Mouse (Mus musculus) cerebellum, adult 11 months (tissue): ENCODE results near the gene Emp2.
A peak's percentile ranks its signal among the peaks of the same experiment; 100 is the strongest.
"Not testable (repeated sequence)": the region's sequence is repeated elsewhere in the genome, so short reads cannot be mapped to it uniquely, and the experiment has no call there.

Experiments
- DNase-seq: peaks from one replicate; pipeline ENCODE4 v3.0.0; 2022

Emp2 gene

DNA sequence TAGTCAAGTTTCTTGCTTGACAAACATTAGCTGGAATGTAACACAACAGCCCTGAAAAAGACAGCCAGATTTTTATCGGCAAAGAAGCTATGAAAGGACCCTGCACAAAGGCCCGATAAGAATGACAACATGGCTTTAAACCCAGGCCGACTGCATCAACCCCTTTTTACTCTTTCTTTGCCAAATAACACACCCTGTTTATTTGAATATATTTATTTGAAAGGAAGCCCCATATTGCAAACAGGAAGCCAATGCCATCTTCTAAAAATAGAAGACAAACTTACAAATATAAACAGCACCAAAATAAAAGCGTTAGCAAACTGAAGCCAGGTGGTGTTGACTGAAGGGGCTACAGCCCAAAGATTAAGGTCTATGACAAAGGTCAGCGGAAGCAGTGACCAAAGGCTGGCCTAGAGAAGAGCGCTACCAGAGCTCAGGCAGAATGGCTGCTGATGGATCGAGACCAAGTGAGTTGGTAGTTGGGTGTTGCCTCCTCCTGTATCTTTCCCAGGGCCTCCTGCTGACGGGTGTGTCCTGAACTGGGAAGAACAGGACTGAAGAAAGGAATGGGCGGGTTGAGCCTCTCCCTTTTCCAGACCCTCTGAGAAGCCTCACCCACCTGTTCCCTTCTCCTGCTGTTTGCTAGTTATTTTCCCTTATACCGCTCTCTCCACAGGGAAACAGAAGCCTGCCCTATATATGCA, 2.9 kb upstream of the Emp2 start:
- no peak for DNase-seq

DNA sequence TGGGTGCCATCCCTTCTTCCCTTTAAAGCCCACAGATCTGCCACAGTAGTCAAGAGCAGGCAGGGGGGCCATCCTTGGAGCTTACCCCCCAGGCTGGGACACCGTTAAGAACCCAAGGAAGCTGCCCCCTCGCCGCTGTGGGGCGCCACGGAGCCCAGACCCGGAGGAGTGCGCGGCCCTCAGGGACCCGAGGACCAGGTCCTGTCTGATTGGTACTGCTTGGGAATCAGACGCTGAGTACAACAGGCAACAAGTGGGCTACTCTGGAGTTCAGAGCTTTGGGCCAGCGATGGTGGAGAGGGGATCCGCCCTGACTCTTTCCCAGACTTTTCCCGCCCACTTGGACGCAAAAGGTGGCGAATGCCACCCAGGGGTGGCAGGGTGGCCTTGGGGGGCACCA, 542 bp downstream of the Emp2 start:
- DNase-seq = no peak

DNA sequence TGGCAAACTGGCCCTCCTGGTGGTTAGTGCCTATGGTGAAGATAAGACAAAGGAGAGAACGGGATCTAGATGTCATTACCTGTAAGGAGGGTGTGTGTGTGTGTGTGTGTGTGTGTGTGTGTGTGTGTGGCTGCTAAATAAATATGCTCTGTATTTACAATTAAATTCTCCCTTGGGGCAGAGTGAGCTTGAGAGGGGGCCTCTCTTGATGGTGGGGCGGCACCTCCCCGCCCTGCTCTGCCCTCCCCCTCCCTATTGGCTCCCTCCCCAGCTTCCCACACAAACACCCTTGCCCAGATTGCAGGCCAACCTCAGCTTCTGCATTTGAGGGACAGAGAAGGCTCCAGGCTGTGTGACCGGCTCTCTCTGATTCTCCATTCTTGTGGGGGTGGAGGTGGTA, 1.8 kb downstream of the Emp2 start:
- DNase-seq = no peak

DNA sequence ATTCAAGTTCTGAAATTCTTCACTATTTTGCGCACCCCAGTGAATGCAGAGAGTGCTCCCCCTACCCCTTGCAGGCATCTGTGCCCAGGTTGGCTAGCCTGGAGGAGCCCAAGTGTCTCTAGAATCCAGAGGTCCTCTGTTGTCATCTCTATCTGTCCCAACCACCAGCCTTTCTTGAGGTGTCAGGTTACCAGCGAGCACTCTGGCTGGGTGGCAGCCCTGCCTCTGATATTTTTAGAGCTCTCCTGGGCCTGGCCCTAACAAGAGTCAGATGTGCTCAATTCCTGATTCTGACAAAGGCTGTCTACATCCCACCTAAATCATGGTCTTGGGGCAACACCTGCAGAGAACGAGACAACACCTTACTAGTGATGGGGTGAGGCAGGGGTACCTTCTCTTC, 2.7 kb downstream of the Emp2 start:
- no peak for DNase-seq

DNA sequence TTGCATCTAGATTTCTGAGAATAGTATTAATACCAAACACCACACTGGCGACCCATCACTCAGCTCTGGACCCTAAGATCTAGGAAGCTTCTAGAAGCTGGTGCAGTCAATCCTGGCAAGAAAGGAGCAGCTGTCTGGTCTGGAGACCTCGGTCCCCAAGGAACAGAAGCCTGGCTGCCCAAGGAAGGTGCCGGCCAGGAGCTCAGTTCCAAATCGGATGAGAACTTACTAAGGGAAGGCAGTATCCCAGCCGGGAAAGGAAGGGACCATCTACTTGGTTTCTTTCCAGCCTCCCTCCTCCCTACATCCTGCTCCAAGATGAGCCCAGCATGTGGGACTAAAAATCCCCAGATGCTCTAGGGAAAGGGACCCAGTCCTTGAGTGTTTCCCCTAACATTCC, 3.3 kb downstream of the Emp2 start:
- no peak for DNase-seq

DNA sequence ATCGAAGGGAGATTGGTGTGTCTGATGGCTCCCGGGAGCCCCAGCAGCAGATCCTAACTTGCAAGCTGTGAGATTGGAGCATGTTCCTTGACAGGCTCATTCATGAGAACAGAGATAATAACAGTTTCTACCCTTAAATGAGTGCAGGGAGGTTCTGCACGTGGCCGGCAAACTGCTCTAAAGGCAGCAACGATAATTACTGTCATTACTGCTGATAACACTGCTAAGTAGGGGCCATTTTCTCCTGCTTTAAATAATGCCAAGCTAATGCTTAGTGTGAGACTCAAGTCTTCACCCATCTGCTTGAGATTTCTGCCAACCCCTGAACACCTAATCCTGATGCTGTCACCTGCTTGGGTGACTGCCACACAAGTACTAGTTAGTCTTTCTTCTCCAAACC, 6.4 kb downstream of the Emp2 start:
- DNase-seq = no peak

DNA sequence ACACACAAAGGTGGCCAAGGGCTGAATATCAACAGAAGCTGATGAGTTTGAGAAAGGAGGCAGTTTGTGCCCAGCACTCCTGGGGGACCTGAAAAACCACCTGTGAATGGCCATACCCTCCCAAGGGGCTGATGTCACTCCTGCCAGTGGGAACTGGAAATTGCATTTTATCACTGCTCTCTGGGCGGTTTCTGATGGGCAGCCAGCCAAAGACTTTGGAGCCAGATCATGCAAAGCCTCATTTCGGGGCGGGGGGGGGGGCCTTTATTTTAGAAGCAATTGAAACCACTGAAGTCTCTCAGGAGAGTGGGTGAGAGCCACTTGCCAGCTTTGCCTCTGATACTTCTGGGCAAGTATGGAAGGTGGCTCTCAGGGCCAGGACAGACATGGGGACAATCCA, 7.7 kb downstream of the Emp2 start:
- no peak for DNase-seq

DNA sequence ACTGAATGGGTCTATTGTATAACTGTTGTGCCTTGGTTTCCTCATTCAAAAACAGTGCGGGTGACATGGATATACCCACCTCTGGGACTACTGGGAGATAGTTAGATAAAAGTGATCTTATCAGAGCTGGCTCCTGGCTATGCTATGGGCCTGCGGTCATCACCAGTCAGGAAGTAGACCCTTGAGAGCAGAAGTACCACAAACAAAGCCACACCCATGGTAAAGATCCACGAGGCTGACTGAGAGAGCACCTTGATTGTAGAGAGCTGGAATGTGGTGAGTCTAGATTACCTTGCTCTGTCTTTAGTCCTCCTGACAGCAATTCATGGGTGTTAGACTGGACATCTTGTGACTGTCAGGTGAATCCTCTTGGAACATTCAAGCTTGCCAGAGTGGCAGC, 12.4 kb downstream of the Emp2 start:
- no peak for DNase-seq

DNA sequence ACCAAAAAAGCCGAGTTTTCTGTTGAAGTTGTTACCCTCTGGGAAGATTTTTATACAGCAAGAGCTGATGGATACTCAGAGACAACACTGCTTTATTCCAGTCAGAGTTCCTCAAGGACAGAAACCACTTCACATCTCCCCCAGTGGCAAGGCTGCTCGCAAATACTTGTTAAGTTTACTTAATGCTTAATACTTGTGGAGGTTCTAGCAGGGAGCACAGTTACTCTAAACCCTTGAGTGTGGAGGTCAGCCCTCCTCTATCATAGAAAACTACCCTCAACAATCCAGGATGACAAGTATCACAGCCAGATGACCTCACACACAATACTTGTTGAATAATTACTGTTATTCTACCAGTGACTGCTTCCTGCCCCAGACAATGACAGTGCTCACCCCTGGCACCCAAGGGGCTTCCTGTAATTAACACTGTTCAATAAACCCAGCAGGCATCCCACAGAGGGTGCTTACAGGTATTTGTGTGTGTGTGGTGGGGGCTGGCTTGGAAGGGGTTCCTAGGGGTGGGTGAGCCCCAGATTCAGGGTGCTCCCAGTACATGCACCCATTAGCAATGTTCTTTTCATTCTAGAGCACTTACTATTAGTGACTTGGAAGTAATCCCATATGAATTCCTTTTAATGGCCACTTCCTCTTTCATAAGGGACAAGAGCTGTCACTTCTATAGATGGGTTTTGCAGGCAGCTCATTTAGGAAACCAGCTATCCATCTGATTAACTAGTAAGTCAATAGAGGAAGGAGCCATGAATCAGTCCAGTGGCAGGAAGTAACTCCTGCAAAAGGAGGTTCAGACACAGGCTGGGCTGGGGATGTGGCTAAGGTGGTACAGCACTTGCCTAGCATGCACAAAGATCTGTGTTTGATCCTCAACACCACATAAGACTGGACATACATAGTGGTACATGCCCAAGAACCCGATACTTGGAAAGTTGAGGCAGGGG, 13.3 kb downstream of the Emp2 start:
- DNase-seq = no peak

DNA sequence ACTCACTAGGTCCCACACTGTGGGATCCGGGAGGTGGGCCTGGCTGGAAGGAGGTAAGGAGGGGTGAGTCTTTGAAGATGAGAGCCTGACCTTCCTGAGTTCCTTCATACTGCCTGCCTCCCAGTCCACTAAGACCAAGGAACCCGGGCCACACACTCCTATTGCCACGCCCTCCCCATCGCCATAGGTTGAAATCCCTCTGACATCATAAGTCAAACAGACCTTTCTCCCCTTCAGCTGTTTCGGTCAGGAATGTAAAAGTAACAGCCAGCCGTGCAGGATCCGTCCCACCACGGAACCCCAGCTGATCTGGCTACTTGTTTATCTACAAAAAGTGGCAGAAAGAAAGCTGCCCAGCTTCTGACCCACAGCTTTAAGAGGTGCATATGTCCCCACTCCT, 14.1 kb downstream of the Emp2 start:
- no peak for DNase-seq

DNA sequence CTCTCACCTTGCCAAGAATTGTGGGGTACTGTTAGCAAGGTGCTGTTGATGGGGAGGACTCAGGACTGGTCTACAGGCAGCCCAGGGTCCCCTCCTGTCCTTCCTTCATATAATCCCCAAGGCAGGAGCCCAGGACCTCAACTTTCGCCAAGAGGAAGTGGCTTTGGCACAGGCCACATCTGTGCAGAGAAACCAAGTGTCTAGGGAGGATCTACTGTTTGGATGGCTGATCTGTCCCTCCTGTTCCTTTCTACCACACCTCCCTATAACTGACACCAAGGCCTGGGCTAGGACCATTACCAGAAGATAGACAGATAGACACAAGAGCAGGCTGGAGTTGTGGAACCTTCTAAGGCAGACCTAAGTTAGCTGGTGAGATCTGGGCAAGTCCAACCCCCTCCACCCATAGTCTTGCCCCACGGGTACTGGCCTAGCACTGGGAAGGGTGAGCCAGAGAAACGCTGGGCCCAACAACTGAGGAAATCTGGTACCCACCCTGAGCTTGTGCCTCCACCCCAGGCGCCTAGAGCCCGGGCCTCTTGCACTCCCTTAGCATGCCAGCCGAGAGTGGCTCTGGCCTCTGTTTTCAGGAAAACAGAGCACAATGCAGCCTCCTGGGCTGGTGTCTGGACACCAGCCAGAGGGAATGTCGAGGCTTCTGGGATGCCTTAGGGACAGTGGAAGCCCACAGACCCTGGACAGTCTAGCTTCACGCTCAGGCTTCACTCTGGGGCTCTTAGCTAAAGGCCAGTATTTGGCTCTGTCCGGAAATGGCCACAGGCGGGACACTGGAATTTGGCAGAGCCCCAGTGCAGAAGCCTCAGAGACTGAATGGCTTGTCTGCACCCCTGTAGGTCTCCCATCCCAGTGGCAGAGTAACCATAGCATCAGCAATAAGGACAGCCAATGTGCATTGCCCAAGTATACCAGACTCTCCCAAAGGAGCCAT, 15.8 kb downstream of the Emp2 start:
- no peak for DNase-seq

DNA sequence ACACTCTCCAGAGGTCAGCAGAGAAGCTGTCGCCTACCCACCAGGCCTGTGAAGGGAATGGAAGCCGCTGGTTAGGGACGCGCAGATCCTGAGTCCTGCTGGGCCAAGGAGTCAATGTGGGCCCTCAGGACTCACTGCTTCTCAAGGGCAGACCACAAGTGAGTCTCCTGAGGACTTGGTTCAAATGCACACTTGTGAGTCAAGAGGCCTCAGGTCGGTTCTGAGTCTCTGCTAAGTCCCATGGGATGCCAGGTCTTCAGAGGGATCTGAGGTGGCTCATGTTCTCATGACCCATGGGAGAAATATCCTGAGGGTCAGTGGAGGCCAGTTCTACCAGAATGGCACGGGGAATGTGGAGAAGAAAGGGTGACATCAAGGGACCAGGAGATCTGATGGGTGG, 25.7 kb downstream of the Emp2 start:
- DNase-seq = no peak

DNA sequence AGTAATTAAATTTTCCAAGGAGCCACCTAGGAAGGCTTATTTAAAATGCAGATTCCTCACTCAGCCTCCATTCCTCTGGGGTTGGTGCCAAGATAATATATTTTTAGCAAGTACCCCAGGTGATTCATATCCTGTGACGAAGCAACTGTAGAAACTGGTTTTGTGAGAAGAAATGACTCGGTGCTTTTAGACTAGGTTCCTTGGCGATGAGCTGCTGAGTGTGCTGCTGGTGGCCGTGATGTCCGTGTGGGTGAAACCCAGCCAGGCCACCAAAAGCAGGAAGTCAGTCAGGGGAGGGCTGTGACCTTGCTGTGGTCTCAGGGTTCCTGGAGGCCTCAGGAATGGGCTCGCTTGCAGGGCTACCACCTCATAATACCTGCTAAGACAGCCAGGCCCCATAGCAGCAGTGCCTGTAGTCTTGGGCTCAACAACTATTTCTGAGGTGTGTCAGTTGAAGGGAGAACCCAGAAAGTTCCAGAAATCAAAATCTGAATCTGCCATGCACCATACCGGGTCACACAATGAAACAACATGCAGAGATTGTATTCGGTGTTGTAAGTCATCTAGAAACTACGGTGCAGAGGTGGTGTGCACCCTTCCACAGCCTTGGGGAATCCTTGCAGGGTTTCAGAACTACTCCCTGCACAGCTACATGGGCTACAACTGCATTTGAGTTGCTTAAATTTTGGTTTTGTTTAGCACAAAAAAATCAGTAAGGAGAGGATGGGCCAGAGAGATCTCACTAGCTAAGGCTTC, 27.1 kb downstream of the Emp2 start:
- no peak for DNase-seq

DNA sequence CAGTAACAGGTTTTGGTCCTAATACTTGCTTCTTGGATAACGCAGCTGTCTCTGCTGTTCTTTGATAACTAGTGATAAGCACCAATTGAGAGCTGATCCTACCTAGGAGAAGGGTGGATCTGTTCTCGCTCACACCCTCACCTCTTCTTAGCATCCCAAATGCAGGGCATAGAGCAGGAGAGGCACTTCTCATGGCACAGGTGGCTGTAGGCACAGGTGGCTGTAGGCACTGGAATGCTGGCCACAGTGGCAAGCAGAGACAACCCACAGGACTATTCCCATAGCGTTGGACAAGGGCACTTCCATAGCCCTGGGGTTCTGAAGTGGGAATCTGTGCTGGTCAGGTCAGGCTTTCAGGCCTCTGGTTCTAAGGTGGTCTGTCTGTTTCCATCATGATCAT, 31.9 kb downstream of the Emp2 start:
- no peak for DNase-seq

DNA sequence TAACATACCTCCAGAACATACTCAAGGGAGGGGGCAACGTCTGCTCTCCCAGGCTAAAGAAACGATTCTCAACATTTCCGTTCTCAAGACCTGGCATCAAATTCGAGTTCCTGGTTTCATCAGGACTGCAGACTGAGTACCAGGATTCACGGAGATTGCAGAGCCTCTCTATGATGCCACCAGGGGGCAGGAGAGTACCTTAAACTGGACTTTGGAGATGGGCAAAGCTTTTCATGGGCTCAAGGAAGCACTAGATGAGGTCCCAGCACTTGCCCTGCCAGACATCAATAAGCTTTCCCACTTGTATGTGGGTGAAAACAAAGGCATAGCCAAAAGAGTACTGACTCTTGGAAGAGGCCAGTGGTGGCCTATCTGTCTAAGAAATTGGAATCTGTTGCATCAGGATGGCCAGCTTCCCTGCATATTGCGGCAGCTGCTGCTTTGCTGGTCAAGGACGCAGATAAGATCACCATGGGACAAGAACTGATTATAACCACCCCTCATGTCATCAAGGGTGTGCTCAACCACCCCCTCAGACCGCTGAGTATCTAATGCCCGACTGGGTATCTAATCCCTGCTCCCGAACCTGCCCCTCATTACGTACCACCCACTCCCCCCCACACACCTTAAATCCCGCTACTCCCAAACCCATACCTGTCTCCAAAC, 33.3 kb downstream of the Emp2 start:
- peak; percentile 61 for DNase-seq

DNA sequence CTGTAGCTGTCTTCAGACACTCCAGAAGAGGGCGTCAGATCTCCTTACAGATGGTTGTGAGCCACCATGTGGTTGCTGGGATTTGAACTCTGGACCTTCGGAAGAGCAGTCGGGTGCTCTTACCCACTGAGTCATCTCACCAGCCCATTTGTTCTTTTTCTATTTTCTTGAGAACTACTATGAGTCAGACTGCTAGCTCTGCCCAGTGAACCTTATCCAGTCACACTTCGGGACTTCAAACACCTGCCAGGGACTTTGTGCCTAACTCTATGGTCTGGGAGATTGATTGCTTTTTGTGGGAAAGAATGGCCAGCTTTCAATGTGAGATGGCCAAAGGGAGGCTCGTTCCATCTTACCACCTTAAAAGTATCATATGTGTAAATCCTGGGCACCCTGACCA, 37.0 kb downstream of the Emp2 start:
- DNase-seq = not testable (repeated sequence)

DNA sequence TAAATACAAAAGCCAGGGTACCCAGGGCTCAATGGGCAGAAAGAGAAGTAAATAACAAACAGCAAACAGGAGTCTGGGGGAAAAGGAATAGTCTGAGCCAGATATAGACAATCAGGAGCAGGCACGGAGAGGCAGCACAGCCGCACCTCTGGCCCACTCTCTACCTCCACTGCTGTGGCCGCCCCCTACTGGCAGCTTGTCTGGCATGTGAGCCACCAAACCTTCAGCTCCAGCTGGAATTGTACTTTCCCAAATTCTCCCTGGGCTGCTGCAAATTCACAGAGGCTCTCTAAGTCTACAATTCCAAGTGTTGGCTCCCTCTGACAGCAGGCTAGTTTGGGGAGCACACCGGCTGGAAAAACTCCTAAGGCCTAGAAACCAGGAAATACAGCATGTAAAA, 39.3 kb downstream of the Emp2 start:
- DNase-seq = no peak

DNA sequence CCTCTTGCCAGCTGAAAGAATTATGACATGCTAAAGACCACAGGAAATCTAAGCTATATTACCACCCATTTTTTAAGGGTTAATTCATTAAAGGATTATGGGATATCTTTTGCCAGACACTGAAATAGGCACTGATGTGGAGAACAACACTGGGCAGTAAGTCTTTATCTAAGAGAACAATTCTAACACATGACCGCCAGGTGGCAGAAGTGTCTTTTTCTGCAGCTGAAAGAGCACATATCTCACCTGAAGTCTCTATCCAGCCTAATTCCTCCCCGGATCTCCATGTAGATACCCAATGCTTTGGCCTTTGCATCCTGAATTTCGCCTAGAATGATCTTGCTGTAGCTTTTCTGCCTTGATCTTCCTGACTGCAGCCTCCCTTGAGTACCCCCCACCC, 41.5 kb downstream of the Emp2 start:
- DNase-seq = peak; percentile 21

DNA sequence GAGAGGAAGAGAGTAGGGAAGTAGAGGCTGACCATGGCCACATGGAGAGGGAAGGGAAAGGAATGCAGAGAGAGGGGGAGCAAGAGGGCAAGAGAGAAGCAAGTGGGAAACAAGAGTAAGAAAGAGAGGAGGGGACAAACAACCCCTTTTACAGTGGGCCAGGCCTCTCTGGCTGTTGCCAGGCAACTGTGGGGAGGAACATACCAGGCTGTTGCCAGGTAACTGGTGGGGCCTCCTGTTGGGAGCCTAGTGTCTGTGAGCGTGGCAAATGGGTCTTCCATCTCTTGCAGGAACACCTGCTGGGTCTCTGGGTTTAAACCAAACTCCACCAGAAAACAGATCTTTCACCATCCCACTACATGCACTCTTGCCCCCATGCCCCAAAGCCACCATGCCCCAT, 59.8 kb downstream of the Emp2 start:
- DNase-seq = no peak

DNA sequence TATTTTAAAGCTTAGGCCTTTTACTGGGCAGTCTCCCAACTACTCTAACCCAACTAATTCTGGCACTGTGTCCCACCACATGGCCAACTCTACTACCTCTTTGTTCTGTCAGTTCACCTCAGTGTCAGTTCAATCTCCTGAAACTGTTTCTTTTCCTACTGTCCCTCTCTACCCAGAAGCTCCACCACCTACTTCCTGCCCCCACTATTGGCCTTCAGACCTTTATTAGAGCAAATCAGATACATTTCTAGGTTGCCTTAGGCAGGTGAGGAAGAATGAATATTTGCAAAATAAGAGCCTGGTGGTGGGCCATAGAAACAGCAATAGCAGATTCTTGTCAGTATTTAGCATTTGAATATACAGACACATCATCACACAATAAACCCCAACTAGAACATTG, 77.2 kb downstream of the Emp2 start:
- no peak for DNase-seq
